32 mouse cellular contexts compared by ENCODE assay signal in the genomic region with DNA sequence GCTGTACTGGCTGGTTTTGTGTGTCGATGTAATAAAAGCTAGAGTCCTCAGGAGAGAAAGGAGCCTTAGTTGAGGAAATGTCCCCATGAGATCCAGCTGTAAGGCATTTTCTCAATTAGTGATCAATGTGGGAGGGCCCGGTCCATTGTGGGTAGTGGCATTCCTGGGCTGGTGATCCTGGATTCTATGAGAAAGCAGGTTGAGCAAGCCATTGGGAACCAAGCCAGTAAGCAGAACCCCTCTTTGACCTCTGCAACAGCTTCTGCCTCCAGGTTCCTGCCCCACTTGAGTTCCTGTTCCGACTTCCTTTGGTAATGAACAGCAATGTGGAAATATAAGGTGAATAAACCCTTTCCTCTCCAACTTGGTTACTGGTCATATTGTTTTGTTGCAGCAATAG. TPM values are rescaled to one million over a fixed set of nuclear protein-coding genes. Genes with fewer than 3 reads are reported as not detected.
"Had no signal": no experiment of that assay in that cellular context is flagged by ENCODE, and none has a peak within 500 bp of the region (broad histone marks: within the 10 kb centered on the region; RNA-seq: fewer than 3 reads in every experiment).

No protein-coding gene starts in this region.

- H3K27me3 ChIP-seq: limb, embryonic 15.5 days; liver, embryonic 12.5 days; liver, embryonic 13.5 days; liver, embryonic 15.5 days; lung, embryonic 15.5 days; megakaryocyte, embryonic 14.5 days; midbrain, embryonic 12.5 days; midbrain, embryonic 13.5 days; midbrain, embryonic 15.5 days; neural tube, embryonic 12.5 days; neural tube, embryonic 13.5 days had no signal

- H3K9ac ChIP-seq: limb, embryonic 12.5 days; limb, embryonic 13.5 days; limb, embryonic 15.5 days; liver, embryonic 12.5 days; liver, embryonic 13.5 days; liver, embryonic 14.5 days; liver, embryonic 15.5 days; lung, embryonic 14.5 days; lung, embryonic 15.5 days; midbrain, embryonic 12.5 days; midbrain, embryonic 13.5 days; midbrain, embryonic 15.5 days; neural tube, embryonic 12.5 days; neural tube, embryonic 13.5 days had no signal

- H3K4me1 ChIP-seq: megakaryocyte, embryonic 14.5 days; midbrain, embryonic 12.5 days; midbrain, embryonic 13.5 days; midbrain, embryonic 15.5 days; neural tube, embryonic 12.5 days; neural tube, embryonic 13.5 days had no signal

- H3K27ac ChIP-seq: left cerebral cortex, adult 2 months; limb, embryonic 10.5 days; limb, embryonic 12.5 days; limb, embryonic 13.5 days; limb, embryonic 15.5 days; liver, embryonic 12.5 days; liver, embryonic 13.5 days; liver, embryonic 14.5 days; liver, embryonic 15.5 days; lung, embryonic 15.5 days; macrophage; midbrain, embryonic 10.5 days; midbrain, embryonic 12.5 days; midbrain, embryonic 13.5 days; midbrain, embryonic 15.5 days; neural tube, embryonic 12.5 days; neural tube, embryonic 13.5 days had no signal

- ATAC-seq: liver, embryonic 12.5 days; lung, postnatal 0 days; midbrain, embryonic 13.5 days; midbrain, embryonic 15.5 days; midbrain, embryonic 16.5 days had no signal

- H3K4me3 ChIP-seq: left cerebral cortex, adult 2 months; limb, embryonic 10.5 days; limb, embryonic 12.5 days; limb, embryonic 13.5 days; limb, embryonic 15.5 days; liver, embryonic 12.5 days; liver, embryonic 13.5 days; liver, embryonic 15.5 days; lung, embryonic 15.5 days; megakaryocyte, embryonic 14.5 days; midbrain, embryonic 10.5 days; midbrain, embryonic 12.5 days; midbrain, embryonic 13.5 days; midbrain, embryonic 15.5 days; myocyte; neural tube, embryonic 12.5 days; neural tube, embryonic 13.5 days had no signal

- H3K36me3 ChIP-seq: limb, embryonic 10.5 days; limb, embryonic 12.5 days; limb, embryonic 13.5 days; limb, embryonic 15.5 days; liver, embryonic 12.5 days; liver, embryonic 13.5 days; liver, embryonic 15.5 days; lung, embryonic 15.5 days; midbrain, embryonic 10.5 days; midbrain, embryonic 12.5 days; midbrain, embryonic 13.5 days; midbrain, embryonic 15.5 days; neural tube, embryonic 12.5 days; neural tube, embryonic 13.5 days had no signal

- H3K4me2 ChIP-seq: limb, embryonic 12.5 days; limb, embryonic 13.5 days; limb, embryonic 15.5 days; liver, embryonic 12.5 days; liver, embryonic 13.5 days; liver, embryonic 15.5 days; lung, embryonic 14.5 days; lung, embryonic 15.5 days; midbrain, embryonic 11.5 days; midbrain, embryonic 12.5 days; midbrain, embryonic 13.5 days; midbrain, embryonic 15.5 days; neural tube, embryonic 12.5 days; neural tube, embryonic 13.5 days had no signal

- H3K9me3 ChIP-seq: limb, embryonic 10.5 days; limb, embryonic 12.5 days; limb, embryonic 13.5 days; limb, embryonic 15.5 days; liver, embryonic 12.5 days; liver, embryonic 13.5 days; liver, embryonic 15.5 days; lung, embryonic 15.5 days; midbrain, embryonic 10.5 days; midbrain, embryonic 12.5 days; midbrain, embryonic 13.5 days; midbrain, embryonic 15.5 days; neural tube, embryonic 12.5 days; neural tube, embryonic 13.5 days had no signal

- DNase-seq: left cerebral cortex, postnatal 4 days; liver, embryonic 13.5 days; lung, adult 18-20 months; lung, adult 2 months; lung, postnatal 14 days; lung, postnatal 36 days; lung, postnatal 4 days; midbrain, embryonic 14.5 days had no signal

RNA-seq across cellular contexts. Expression of gene Slco2a1, which starts 6.1 kb away (rescaled TPM):
- total RNA-seq: megakaryocyte-erythroid progenitor cell, adult 5-6 weeks; monocyte, adult 5-6 weeks had no signal
- polyA plus RNA-seq: macrophage had no signal
